Mouse (Mus musculus): ENCODE measurements around the gene Zfp91.
A peak's percentile ranks its signal among the peaks of the same experiment; 100 is the strongest.
"Not testable (repeated sequence)": the region's sequence is repeated elsewhere in the genome, so short reads cannot be mapped to it uniquely, and the experiment has no call there.

Gene Zfp91

GRCm38 (mm10) chr19:12794056-12795044 lies 1.6 kb downstream of the Zfp91 start:
- peak; percentile 90 to 93 for DNase-seq (ENCODE audit: low read depth in 2 of 2, low spot score in 2 of 2)

- no peak for DNase-seq (ENCODE audit: low read depth in 2 of 2, low spot score in 2 of 2)
These were observed 3.6 kb downstream of the Zfp91 start for GRCm38 (mm10) chr19:12792374-12792773.

GRCm38 (mm10) chr19:12787721-12788120 lies 8.2 kb downstream of the Zfp91 start:
- DNase-seq (ENCODE audit: low read depth in 2 of 2, low spot score in 2 of 2) = no peak

GRCm38 (mm10) chr19:12786803-12787395 lies 9.0 kb downstream of the Zfp91 start:
- DNase-seq (ENCODE audit: low read depth in 2 of 2, low spot score in 2 of 2) = no peak

GRCm38 (mm10) chr19:12780437-12780836 lies 15.5 kb downstream of the Zfp91 start:
- DNase-seq (ENCODE audit: low read depth in 2 of 2, low spot score in 2 of 2) = no peak

GRCm38 (mm10) chr19:12770888-12771287 lies 25.0 kb downstream of the Zfp91 start:
- no peak for DNase-seq (ENCODE audit: low read depth in 2 of 2, low spot score in 2 of 2)

GRCm38 (mm10) chr19:12765308-12765707 lies 30.6 kb downstream of the Zfp91 start, which contains the start of gene Cntf:
Gene Cntf (minus strand): TSS chr19:12765632.
- DNase-seq (ENCODE audit: low read depth in 2 of 2, low spot score in 2 of 2) = no peak

- peak; percentile 3 to 26 for DNase-seq (ENCODE audit: low read depth in 2 of 2, low spot score in 2 of 2)
These were observed 33.5 kb downstream of the Zfp91 start for GRCm38 (mm10) chr19:12762212-12763130.

- no peak for DNase-seq (ENCODE audit: low read depth in 2 of 2, low spot score in 2 of 2)
These were observed 36.3 kb downstream of the Zfp91 start for GRCm38 (mm10) chr19:12759656-12760055.

GRCm38 (mm10) chr19:12758936-12759478 lies 36.9 kb downstream of the Zfp91 start:
- no peak for DNase-seq (ENCODE audit: low read depth in 2 of 2, low spot score in 2 of 2)

- DNase-seq (ENCODE audit: low read depth in 2 of 2, low spot score in 2 of 2) = no peak
These were observed 39.6 kb downstream of the Zfp91 start for GRCm38 (mm10) chr19:12756286-12756685.

- no peak for DNase-seq (ENCODE audit: low read depth in 2 of 2, low spot score in 2 of 2)
These were observed 64.0 kb downstream of the Zfp91 start for GRCm38 (mm10) chr19:12731950-12732349.

- DNase-seq (ENCODE audit: low read depth in 2 of 2, low spot score in 2 of 2) = no peak
These were observed 64.9 kb downstream of the Zfp91 start for GRCm38 (mm10) chr19:12731036-12731435.

- no peak for DNase-seq (ENCODE audit: low read depth in 2 of 2, low spot score in 2 of 2)
These were observed 70.1 kb downstream of the Zfp91 start for GRCm38 (mm10) chr19:12725851-12726250.

GRCm38 (mm10) chr19:12722308-12722707 lies 73.6 kb downstream of the Zfp91 start:
- DNase-seq (ENCODE audit: low read depth in 2 of 2, low spot score in 2 of 2) = no peak

GRCm38 (mm10) chr19:12721596-12721995 lies 74.3 kb downstream of the Zfp91 start:
- not testable (repeated sequence) for DNase-seq (ENCODE audit: low read depth in 2 of 2, low spot score in 2 of 2)

- not testable (repeated sequence) for DNase-seq (ENCODE audit: low read depth in 2 of 2, low spot score in 2 of 2)
These were observed 75.0 kb downstream of the Zfp91 start for GRCm38 (mm10) chr19:12720919-12721318.

GRCm38 (mm10) chr19:12720463-12720862 lies 75.5 kb downstream of the Zfp91 start:
- no peak for DNase-seq (ENCODE audit: low read depth in 2 of 2, low spot score in 2 of 2)

GRCm38 (mm10) chr19:12719189-12719588 lies 76.7 kb downstream of the Zfp91 start:
- DNase-seq (ENCODE audit: low read depth in 2 of 2, low spot score in 2 of 2) = no peak

All from CD8-positive naive resting alpha-beta T cell, adult 2 months (primary cell).